In the genomic region with DNA sequence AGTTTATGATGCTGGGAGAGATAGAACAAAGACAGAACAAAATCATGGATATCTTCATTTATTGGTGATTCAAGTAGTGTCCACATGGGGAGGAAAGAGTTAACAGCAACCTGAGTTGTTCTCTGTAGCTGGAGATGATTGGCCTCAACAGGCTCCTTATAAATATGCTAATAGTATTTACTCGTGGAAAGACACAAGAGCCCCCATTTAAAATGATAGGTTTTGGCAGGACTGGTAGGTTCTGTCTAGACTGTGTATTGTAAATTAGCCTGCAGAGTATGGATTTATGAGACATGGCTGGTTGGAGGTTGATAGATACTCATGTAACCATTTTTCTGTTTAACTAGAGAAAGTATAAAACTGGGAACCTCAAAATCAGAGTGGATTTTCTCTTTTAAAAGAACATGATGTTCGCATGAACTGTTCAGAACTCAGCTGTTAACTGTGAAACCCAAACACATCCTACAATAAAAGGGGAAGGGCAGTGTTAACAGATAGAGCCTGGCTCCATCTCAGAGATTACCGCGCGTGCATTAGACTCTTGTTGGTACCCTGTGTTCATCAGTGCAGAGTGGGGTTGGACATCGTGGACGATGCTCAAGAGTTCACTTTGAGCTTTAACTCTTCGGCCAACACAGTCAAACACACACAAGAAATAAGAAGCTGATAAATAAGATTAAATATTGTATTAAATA, we compare ENCODE assay signal across 21 mouse cellular contexts. TPM values are rescaled to one million over a fixed set of nuclear protein-coding genes. Genes with fewer than 3 reads are reported as not detected.
DNase-seq lines count a peak whose midpoint lies in the region; ATAC-seq and TF ChIP-seq lines count a peak whose summit lies in the region.
"Had no signal": no experiment of that assay in that cellular context is flagged by ENCODE, and none has a peak within 500 bp of the region (broad histone marks: within the 10 kb centered on the region; RNA-seq: fewer than 3 reads in every experiment).

No protein-coding gene starts in this region.

- no peak overlapping the region for H3K27ac ChIP-seq in hindbrain, embryonic 16.5 days (ENCODE audit: low read depth, low read length)
- no peak overlapping the region for H3K27ac ChIP-seq in hindbrain, embryonic 11.5 days (ENCODE audit: low read depth, low read length)
- no peak overlapping the region for H3K27ac ChIP-seq in midbrain, postnatal 0 days (ENCODE audit: low read depth, low read length)
- no peak overlapping the region for H3K27ac ChIP-seq in midbrain, embryonic 10.5 days (replicated peaks)
- H3K27ac ChIP-seq in forebrain, embryonic 13.5 days, result no peak overlapping the region
- no peak overlapping the region for H3K27ac ChIP-seq in kidney, embryonic 16.5 days (ENCODE audit: low read length)
- H3K27ac ChIP-seq: embryonic facial prominence, embryonic 12.5 days; heart, embryonic 15.5 days; intestine, embryonic 15.5 days; stomach, embryonic 15.5 days had no signal

- no peaks in the 10 kb centered on the region for H3K27me3 ChIP-seq in hindbrain, embryonic 16.5 days (replicated peaks; ENCODE audit: control insufficient read depth, insufficient read depth, low read length)
- no peaks in the 10 kb centered on the region for H3K27me3 ChIP-seq in hindbrain, embryonic 11.5 days (ENCODE audit: control insufficient read depth, insufficient read depth, low read length)
- no peaks in the 10 kb centered on the region for H3K27me3 ChIP-seq in midbrain, postnatal 0 days (ENCODE audit: insufficient read depth, low read length)
- H3K27me3 ChIP-seq in midbrain, embryonic 10.5 days (ENCODE audit: low read depth, poor library complexity, severe bottlenecking), result no peaks in the 10 kb centered on the region
- H3K27me3 ChIP-seq in forebrain, embryonic 13.5 days, result no peaks in the 10 kb centered on the region
- no peaks in the 10 kb centered on the region for H3K27me3 ChIP-seq in kidney, embryonic 16.5 days (ENCODE audit: insufficient read depth, low read length)
- H3K27me3 ChIP-seq: embryonic facial prominence, embryonic 12.5 days; heart, embryonic 15.5 days; intestine, embryonic 15.5 days; stomach, embryonic 15.5 days had no signal

- H3K4me1 ChIP-seq in hindbrain, embryonic 16.5 days (ENCODE audit: control insufficient read depth, insufficient read depth, low read depth, low read length), result no peaks in the 10 kb centered on the region
- no peaks in the 10 kb centered on the region for H3K4me1 ChIP-seq in hindbrain, embryonic 11.5 days (replicated peaks; ENCODE audit: control insufficient read depth, insufficient read depth, low read length)
- no peaks in the 10 kb centered on the region for H3K4me1 ChIP-seq in midbrain, postnatal 0 days (ENCODE audit: insufficient read depth, low read length)
- no peaks in the 10 kb centered on the region for H3K4me1 ChIP-seq in midbrain, embryonic 10.5 days
- peaks cover 8% of the 10 kb centered on the region; the same call in 1 of the 2 replicates for H3K4me1 ChIP-seq in forebrain, embryonic 13.5 days
- H3K4me1 ChIP-seq in kidney, embryonic 16.5 days (ENCODE audit: insufficient read depth, low read length), result no peaks in the 10 kb centered on the region
- H3K4me1 ChIP-seq: embryonic facial prominence, embryonic 12.5 days; heart, embryonic 15.5 days; intestine, embryonic 15.5 days; stomach, embryonic 15.5 days had no signal

- no peak overlapping the region for H3K4me2 ChIP-seq in hindbrain, embryonic 16.5 days (ENCODE audit: low read length)
- no peak overlapping the region for H3K4me2 ChIP-seq in hindbrain, embryonic 11.5 days (replicated peaks; ENCODE audit: low read depth, low read length)
- no peak overlapping the region for H3K4me2 ChIP-seq in midbrain, postnatal 0 days (ENCODE audit: low read depth, low read length, poor library complexity, severe bottlenecking)
- H3K4me2 ChIP-seq in forebrain, embryonic 13.5 days, result no peak overlapping the region
- no peak overlapping the region for H3K4me2 ChIP-seq in kidney, embryonic 16.5 days (replicated peaks; ENCODE audit: low read depth, low read length)
- H3K4me2 ChIP-seq: embryonic facial prominence, embryonic 12.5 days; heart, embryonic 15.5 days; intestine, embryonic 15.5 days; stomach, embryonic 15.5 days had no signal

- H3K4me3 ChIP-seq in hindbrain, embryonic 16.5 days (ENCODE audit: low read length), result no peak overlapping the region
- H3K4me3 ChIP-seq in hindbrain, embryonic 11.5 days (ENCODE audit: low read depth, low read length), result no peak overlapping the region
- H3K4me3 ChIP-seq in midbrain, postnatal 0 days (ENCODE audit: low read depth, low read length), result no peak overlapping the region
- H3K4me3 ChIP-seq in midbrain, embryonic 10.5 days, result no peak overlapping the region
- H3K4me3 ChIP-seq in forebrain, embryonic 13.5 days, result no peak overlapping the region
- no peak overlapping the region for H3K4me3 ChIP-seq in kidney, embryonic 16.5 days (ENCODE audit: low read length)
- H3K4me3 ChIP-seq: embryonic facial prominence, embryonic 12.5 days; heart, embryonic 15.5 days; intestine, embryonic 15.5 days; stomach, embryonic 15.5 days had no signal

- H3K36me3 ChIP-seq in hindbrain, embryonic 16.5 days (ENCODE audit: control insufficient read depth, insufficient read depth, low read length), result no peaks in the 10 kb centered on the region
- no peaks in the 10 kb centered on the region for H3K36me3 ChIP-seq in hindbrain, embryonic 11.5 days (ENCODE audit: control insufficient read depth, insufficient read depth, low read length)
- H3K36me3 ChIP-seq in midbrain, postnatal 0 days (ENCODE audit: insufficient read depth, low read length), result no peaks in the 10 kb centered on the region
- no peaks in the 10 kb centered on the region for H3K36me3 ChIP-seq in midbrain, embryonic 10.5 days
- H3K36me3 ChIP-seq in forebrain, embryonic 13.5 days (ENCODE audit: poor library complexity, severe bottlenecking), result no peaks in the 10 kb centered on the region
- H3K36me3 ChIP-seq in kidney, embryonic 16.5 days (ENCODE audit: insufficient read depth, low read length), result no peaks in the 10 kb centered on the region
- H3K36me3 ChIP-seq: embryonic facial prominence, embryonic 12.5 days; heart, embryonic 15.5 days; intestine, embryonic 15.5 days; stomach, embryonic 15.5 days had no signal

- no peak for TF ChIP-seq CTCF in midbrain, postnatal 0 days (IDR thresholded peaks at IDR 0.05)

- H3K9ac ChIP-seq in hindbrain, embryonic 16.5 days (ENCODE audit: low read depth, low read length), result no peak overlapping the region
- H3K9ac ChIP-seq in hindbrain, embryonic 11.5 days (ENCODE audit: low read depth, low read length), result no peak overlapping the region
- no peak overlapping the region for H3K9ac ChIP-seq in midbrain, postnatal 0 days (replicated peaks; ENCODE audit: low read length, poor library complexity, severe bottlenecking)
- no peak overlapping the region for H3K9ac ChIP-seq in forebrain, embryonic 13.5 days
- no peak overlapping the region for H3K9ac ChIP-seq in kidney, embryonic 16.5 days (replicated peaks; ENCODE audit: low read length)
- H3K9ac ChIP-seq: embryonic facial prominence, embryonic 12.5 days; heart, embryonic 15.5 days; intestine, embryonic 15.5 days; liver, postnatal 0 days; stomach, embryonic 15.5 days had no signal

- 0 out of 2 replicates have a peak, but pooled peaks have one; percentile 40 for ATAC-seq in hindbrain, embryonic 16.5 days
- ATAC-seq in hindbrain, embryonic 11.5 days (ENCODE audit: low FRiP score), result no peak; the same call in 1 of the 2 replicates
- ATAC-seq in midbrain, postnatal 0 days (ENCODE audit: low FRiP score), result no peak
- ATAC-seq in forebrain, embryonic 13.5 days, result peak; percentile 95
- no peak for ATAC-seq in kidney, embryonic 16.5 days (ENCODE audit: low FRiP score, low TSS enrichment)
- ATAC-seq: intestine, embryonic 15.5 days; liver, postnatal 0 days had no signal

- H3K9me3 ChIP-seq in hindbrain, embryonic 16.5 days (ENCODE audit: control insufficient read depth, low read length), result no peaks in the 10 kb centered on the region
- H3K9me3 ChIP-seq in hindbrain, embryonic 11.5 days (ENCODE audit: control insufficient read depth, low read length), result no peaks in the 10 kb centered on the region
- no peaks in the 10 kb centered on the region for H3K9me3 ChIP-seq in midbrain, postnatal 0 days (ENCODE audit: low read length)
- H3K9me3 ChIP-seq in midbrain, embryonic 10.5 days (replicated peaks), result no peaks in the 10 kb centered on the region
- no peaks in the 10 kb centered on the region for H3K9me3 ChIP-seq in forebrain, embryonic 13.5 days (replicated peaks)
- no peaks in the 10 kb centered on the region for H3K9me3 ChIP-seq in kidney, embryonic 16.5 days (ENCODE audit: low read length)
- H3K9me3 ChIP-seq: embryonic facial prominence, embryonic 12.5 days; heart, embryonic 15.5 days; intestine, embryonic 15.5 days; stomach, embryonic 15.5 days had no signal

- no peak for DNase-seq in hindbrain, embryonic 11.5 days (ENCODE audit: low spot score)
- peak; percentile 21 for DNase-seq in midbrain, postnatal 0 days (ENCODE audit: low spot score)
- no peak for DNase-seq in midbrain, embryonic 10.5 days (ENCODE audit: low spot score)
- no peak for DNase-seq in spleen, postnatal 4 days (ENCODE audit: low spot score in 2 of 2)
- DNase-seq: adrenal gland, adult 2 months; cerebellum, adult 9-10 months; gastrocnemius, postnatal 36 days; heart, postnatal 4 days; liver; liver, postnatal 0 days; lung, postnatal 10 days; right cerebral cortex, postnatal 25 days; thymus, adult 2 months had no signal

- WGBS in hindbrain, embryonic 16.5 days, result 62% methylated on average over 8 of the region's 8 CpGs
- 81% methylated on average over 8 of the region's 8 CpGs for WGBS in hindbrain, embryonic 11.5 days
- WGBS in midbrain, postnatal 0 days, result 65% methylated on average over 8 of the region's 8 CpGs
- 83% methylated on average over 8 of the region's 8 CpGs for WGBS in midbrain, embryonic 10.5 days
- WGBS in forebrain, embryonic 13.5 days, result 53% methylated on average over 8 of the region's 8 CpGs
- WGBS in kidney, embryonic 16.5 days, result 75% methylated on average over 8 of the region's 8 CpGs

RNA-seq across cellular contexts. Expression of a gene that starts 38.9 kb away (rescaled TPM):
- polyA plus RNA-seq in hindbrain, embryonic 16.5 days (2015; fragmentation: Nextera tagmentation; extraction: Ambion mirVana), result 8.9 and 9.8 TPM in 2 replicates
- 1.6 and 2.3 TPM in 2 replicates for polyA plus RNA-seq in hindbrain, embryonic 11.5 days (2014; fragmentation: Nextera tagmentation; extraction: Ambion mirVana)
- total RNA-seq in midbrain, postnatal 0 days (2014; rRNA removed), result 13.1 and 16.8 TPM in 2 replicates
- 6.9 and 7.2 TPM in 2 replicates for polyA plus RNA-seq in midbrain, postnatal 0 days (2015; fragmentation: Nextera tagmentation; extraction: Ambion mirVana)
- polyA plus RNA-seq in midbrain, embryonic 10.5 days (2016; fragmentation: Nextera tagmentation; extraction: Ambion mirVana), result 0.57 and 0.92 TPM in 2 replicates
- 2.2 and 2.7 TPM in 2 replicates for polyA plus RNA-seq in forebrain, embryonic 13.5 days (2015; fragmentation: Nextera tagmentation; extraction: Ambion mirVana)
- polyA plus RNA-seq in kidney, embryonic 16.5 days (2015; fragmentation: Nextera tagmentation; extraction: Ambion mirVana), result 2.0 and 2.5 TPM in 2 replicates
- polyA plus RNA-seq: C2C12 had no signal

Comparison
In these comparisons a context has a peak if more than half of its experiments do, and no peak if none do; other contexts are left out.
1. ATAC-seq: peak in hindbrain, embryonic 16.5 days (single experiment) and forebrain, embryonic 13.5 days (single experiment); none in hindbrain, embryonic 11.5 days (single experiment), midbrain, postnatal 0 days (single experiment) and kidney, embryonic 16.5 days (single experiment).